Mouse (Mus musculus) spleen, postnatal 36 days (tissue): Measurements from ENCODE around the gene Zfp300.

Experiments
- DNase-seq, 2 experiments: peaks; one replicate each; pipeline ENCODE4 v3.0.0; 2022; ENCODE audit warnings: low spot score in 2 of 2, mixed read lengths in 1 of 2

Gene Zfp300

GRCm38 (mm10) chrX:21088983-21089866 lies at the start of gene Zfp300:
TSS of gene Zfp300 (minus strand) at chrX:21089527.
- peak; percentile 46 to 54 for DNase-seq

GRCm38 (mm10) chrX:21115520-21115919 lies 26.2 kb upstream of the Zfp300 start, which contains the start of gene Ssxa1:
TSS of gene Ssxa1 (plus strand) at chrX:21115820.
- no peak for DNase-seq

GRCm38 (mm10) chrX:21089867-21090239 lies 526 bp upstream of the Zfp300 start:
- DNase-seq = no peak

GRCm38 (mm10) chrX:21088645-21088982 lies 713 bp downstream of the Zfp300 start:
- no peak for DNase-seq

- no peak for DNase-seq
These were observed 21.2 kb downstream of the Zfp300 start, which contains the start of gene Spaca5 for GRCm38 (mm10) chrX:21068106-21068505. TSS of gene Spaca5 (plus strand) at chrX:21068406.

- DNase-seq = no peak
These were observed 26.8 kb downstream of the Zfp300 start for GRCm38 (mm10) chrX:21062544-21062890.

- peak; percentile 81 for DNase-seq
These were observed 27.3 kb downstream of the Zfp300 start, which contains the start of gene Zfp182 for GRCm38 (mm10) chrX:21061866-21062543. TSS of gene Zfp182 (minus strand) at chrX:21062316.

- peak in 1 of 2 experiments; percentile 0 for DNase-seq
These were observed 27.9 kb downstream of the Zfp300 start for GRCm38 (mm10) chrX:21061460-21061859.
